Mouse (Mus musculus): ENCODE results near the gene Map3k4.

- TF ChIP-seq POLR2A (IDR thresholded peaks at IDR 0.05; ENCODE audit: borderline replicate concordance, control insufficient read depth, low read depth, low read length) (no peak), CTCF (IDR thresholded peaks at IDR 0.05; ENCODE audit: control insufficient read depth, insufficient read depth, low read length) (no peak)
These were observed 106.3 kb downstream of the Map3k4 start for GRCm38 (mm10) chr17:12212341-12212740.
